22 mouse cellular contexts compared by ENCODE assay signal in genomic region chr11:17651389-17652156, GRCm38 (mm10).
A peak's percentile ranks its signal among the peaks of the same experiment; 100 is the strongest.
DNase-seq lines count a peak whose midpoint lies in the region; ATAC-seq and TF ChIP-seq lines count a peak whose summit lies in the region.
"Had no signal": no experiment of that assay in that cellular context is flagged by ENCODE, and none has a peak within 500 bp of the region (broad histone marks: within the 10 kb centered on the region; RNA-seq: fewer than 3 reads in every experiment).

No protein-coding gene starts in this region.

- no peaks in the 10 kb centered on the region for H3K79me2 ChIP-seq in liver, adult 2 months (ENCODE audit: control insufficient read depth, insufficient read depth, low read length)

- H3K27ac ChIP-seq in forebrain, embryonic 16.5 days (ENCODE audit: low read length): no peak overlapping the region
- H3K27ac ChIP-seq in forebrain, postnatal 0 days (ENCODE audit: low read depth, low read length): no peak overlapping the region
- peak overlapping the region; percentile 94 for H3K27ac ChIP-seq in liver, adult 2 months (replicated peaks; ENCODE audit: insufficient read depth, low read depth, low read length)
- H3K27ac ChIP-seq in liver, embryonic 11.5 days (ENCODE audit: low read depth, low read length): no peak overlapping the region
- H3K27ac ChIP-seq: embryonic facial prominence, embryonic 12.5 days; forebrain, embryonic 15.5 days; heart, embryonic 13.5 days had no signal

- no peak for TF ChIP-seq POLR2A in liver, adult 2 months (IDR thresholded peaks at IDR 0.05; ENCODE audit: extremely low read depth, insufficient read depth, low read length)

- H3K9ac ChIP-seq in forebrain, embryonic 16.5 days (replicated peaks; ENCODE audit: low read depth, low read length): no peak overlapping the region
- no peak overlapping the region for H3K9ac ChIP-seq in forebrain, postnatal 0 days
- no peak overlapping the region for H3K9ac ChIP-seq in liver, adult 2 months (ENCODE audit: low read depth, low read length)
- H3K9ac ChIP-seq in liver, embryonic 11.5 days (ENCODE audit: low read depth, low read length): no peak overlapping the region
- H3K9ac ChIP-seq: embryonic facial prominence, embryonic 12.5 days; forebrain, embryonic 15.5 days; heart, embryonic 13.5 days had no signal

- H3K9me3 ChIP-seq in forebrain, embryonic 16.5 days (ENCODE audit: control insufficient read depth, low read length): no peaks in the 10 kb centered on the region
- no peaks in the 10 kb centered on the region for H3K9me3 ChIP-seq in forebrain, postnatal 0 days (ENCODE audit: low read length)
- no peaks in the 10 kb centered on the region for H3K9me3 ChIP-seq in liver, embryonic 11.5 days (ENCODE audit: control insufficient read depth, low read length)
- H3K9me3 ChIP-seq: embryonic facial prominence, embryonic 12.5 days; forebrain, embryonic 15.5 days; G1E; heart, embryonic 13.5 days had no signal

- WGBS in forebrain, embryonic 16.5 days: 59% methylated on average over 4 of the region's 4 CpGs
- WGBS in forebrain, postnatal 0 days: 52% methylated on average over 4 of the region's 4 CpGs
- WGBS in liver, adult 2 months: 17% methylated on average over 4 of the region's 4 CpGs
- 64% methylated on average over 4 of the region's 4 CpGs for WGBS in liver, embryonic 11.5 days

- no peak for TF ChIP-seq CTCF in forebrain, postnatal 0 days (IDR thresholded peaks at IDR 0.05; ENCODE audit: low read depth)
- TF ChIP-seq CTCF in liver, adult 2 months (IDR thresholded peaks at IDR 0.05; ENCODE audit: low read depth, low read length): no peak

- peak; percentile 54; the same call in 1 of the 2 replicates for ATAC-seq in forebrain, embryonic 16.5 days
- no peak for ATAC-seq in forebrain, postnatal 0 days
- no peak for ATAC-seq in liver, embryonic 11.5 days (replicated peaks; ENCODE audit: low FRiP score)
- ATAC-seq: CD4-positive, CD25-positive, alpha-beta regulatory T cell, adult 4 months; forebrain, embryonic 15.5 days had no signal

- H3K36me3 ChIP-seq in forebrain, embryonic 16.5 days (ENCODE audit: control insufficient read depth, insufficient read depth): no peaks in the 10 kb centered on the region
- H3K36me3 ChIP-seq in forebrain, postnatal 0 days (ENCODE audit: insufficient read depth): no peaks in the 10 kb centered on the region
- H3K36me3 ChIP-seq in liver, adult 2 months (ENCODE audit: control insufficient read depth, insufficient read depth, low read length): no peaks in the 10 kb centered on the region
- no peaks in the 10 kb centered on the region for H3K36me3 ChIP-seq in liver, embryonic 11.5 days (ENCODE audit: control insufficient read depth, insufficient read depth, low read length)
- H3K36me3 ChIP-seq: embryonic facial prominence, embryonic 12.5 days; forebrain, embryonic 15.5 days; G1E; heart, embryonic 13.5 days had no signal

- H3K4me2 ChIP-seq in forebrain, embryonic 16.5 days (ENCODE audit: low read length): no peak overlapping the region
- H3K4me2 ChIP-seq in forebrain, postnatal 0 days (ENCODE audit: low read depth): no peak overlapping the region
- no peak overlapping the region for H3K4me2 ChIP-seq in liver, embryonic 11.5 days
- H3K4me2 ChIP-seq: embryonic facial prominence, embryonic 12.5 days; forebrain, embryonic 15.5 days; heart, embryonic 13.5 days had no signal

- H3K27me3 ChIP-seq in forebrain, embryonic 16.5 days (replicated peaks; ENCODE audit: control insufficient read depth, insufficient read depth, low read length): no peaks in the 10 kb centered on the region
- no peaks in the 10 kb centered on the region for H3K27me3 ChIP-seq in forebrain, postnatal 0 days (ENCODE audit: insufficient read depth, low read length)
- H3K27me3 ChIP-seq in liver, adult 2 months (ENCODE audit: control insufficient read depth, insufficient read depth, low read length): no peaks in the 10 kb centered on the region
- H3K27me3 ChIP-seq in liver, embryonic 11.5 days (replicated peaks; ENCODE audit: control insufficient read depth, insufficient read depth, low read length): no peaks in the 10 kb centered on the region
- H3K27me3 ChIP-seq: embryonic facial prominence, embryonic 12.5 days; forebrain, embryonic 15.5 days; heart, embryonic 13.5 days had no signal

- DNase-seq in forebrain, postnatal 0 days: no peak
- peak; percentile 14 for DNase-seq in kidney, adult 9 months
- DNase-seq in kidney, postnatal 36 days: no peak
- peak; percentile 99 for DNase-seq in liver, adult 2 months (ENCODE audit: extremely low read depth, low read depth, low spot score)
- no peak for DNase-seq in liver, embryonic 11.5 days (ENCODE audit: low spot score)
- DNase-seq in layer of hippocampus, adult 9-11 months: peak; percentile 53
- DNase-seq in spleen, postnatal 14 days (ENCODE audit: low spot score in 2 of 2): no peak
- DNase-seq: adrenal gland, adult 8-10 months; adrenal gland, postnatal 36 days; B cell, adult 2 months; cerebellum, adult 11-12 months; cerebellum, adult 9-10 months; cerebellum, postnatal 25 days; gastrocnemius, postnatal 36 days; heart, adult 11 months; heart, postnatal 36 days had no signal

- H3K4me1 ChIP-seq in forebrain, embryonic 16.5 days (replicated peaks; ENCODE audit: control insufficient read depth, insufficient read depth, low read length): no peaks in the 10 kb centered on the region
- H3K4me1 ChIP-seq in forebrain, postnatal 0 days (ENCODE audit: insufficient read depth): no peaks in the 10 kb centered on the region
- H3K4me1 ChIP-seq in liver, adult 2 months (ENCODE audit: control insufficient read depth, insufficient read depth, low read length): peaks cover 9% of the 10 kb centered on the region
- H3K4me1 ChIP-seq in liver, embryonic 11.5 days (replicated peaks; ENCODE audit: control insufficient read depth, insufficient read depth, low read length): no peaks in the 10 kb centered on the region
- H3K4me1 ChIP-seq: embryonic facial prominence, embryonic 12.5 days; forebrain, embryonic 15.5 days; heart, embryonic 13.5 days had no signal

- H3K4me3 ChIP-seq in forebrain, embryonic 16.5 days (replicated peaks; ENCODE audit: low read length): no peak overlapping the region
- H3K4me3 ChIP-seq in forebrain, postnatal 0 days (ENCODE audit: low read depth, low read length): no peak overlapping the region
- H3K4me3 ChIP-seq in liver, adult 2 months (ENCODE audit: insufficient read depth, low read depth, low read length): no peak overlapping the region
- H3K4me3 ChIP-seq in liver, embryonic 11.5 days (ENCODE audit: low read depth, low read length): no peak overlapping the region
- H3K4me3 ChIP-seq: embryonic facial prominence, embryonic 12.5 days; forebrain, embryonic 15.5 days; heart, embryonic 13.5 days had no signal

Comparison
In these comparisons a context has a peak if more than half of its experiments do, and no peak if none do; other contexts are left out.
1. DNase-seq: peak in kidney, adult 9 months (single experiment), liver, adult 2 months (single experiment) and layer of hippocampus, adult 9-11 months (single experiment); none in forebrain, postnatal 0 days (single experiment), kidney, postnatal 36 days (0 of 2), liver, embryonic 11.5 days (single experiment) and spleen, postnatal 14 days (0 of 2).